Mouse (Mus musculus) right cerebral cortex, postnatal 36 days (tissue): ENCODE measurements around the gene Brip1.
"Not testable (repeated sequence)": the region's sequence is repeated elsewhere in the genome, so short reads cannot be mapped to it uniquely, and the experiment has no call there.

Source experiments
- DNase-seq, 2 experiments: peaks; one replicate each; pipeline ENCODE4 v3.0.0; 2022; ENCODE audit warnings: low spot score in 2 of 2, mixed read lengths in 1 of 2

Gene Brip1

GRCm38 (mm10) chr11:86201037-86201786 is at the start of gene Brip1:
TSS of gene Brip1 (minus strand) at chr11:86201193.
- peak; percentile 85 to 86 for DNase-seq

DNA sequence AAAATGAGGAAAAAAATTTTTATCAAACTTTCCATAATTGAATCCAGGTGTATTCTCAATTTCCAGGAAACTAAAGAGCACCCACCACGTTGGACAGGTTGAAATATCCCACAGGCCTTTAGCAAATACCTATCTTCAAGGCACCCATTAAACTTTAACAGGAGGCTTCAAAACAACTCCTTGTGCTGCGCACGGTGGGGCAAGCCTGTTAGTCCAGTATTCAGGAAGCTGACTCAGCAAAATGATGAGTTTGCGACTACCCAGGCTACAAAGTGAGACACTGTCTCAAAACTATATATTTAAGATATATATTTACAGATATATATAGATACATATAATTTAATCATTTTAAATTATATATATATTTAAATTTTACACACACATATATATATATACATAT is 31.5 kb upstream of the Brip1 start:
- DNase-seq, result no peak

DNA sequence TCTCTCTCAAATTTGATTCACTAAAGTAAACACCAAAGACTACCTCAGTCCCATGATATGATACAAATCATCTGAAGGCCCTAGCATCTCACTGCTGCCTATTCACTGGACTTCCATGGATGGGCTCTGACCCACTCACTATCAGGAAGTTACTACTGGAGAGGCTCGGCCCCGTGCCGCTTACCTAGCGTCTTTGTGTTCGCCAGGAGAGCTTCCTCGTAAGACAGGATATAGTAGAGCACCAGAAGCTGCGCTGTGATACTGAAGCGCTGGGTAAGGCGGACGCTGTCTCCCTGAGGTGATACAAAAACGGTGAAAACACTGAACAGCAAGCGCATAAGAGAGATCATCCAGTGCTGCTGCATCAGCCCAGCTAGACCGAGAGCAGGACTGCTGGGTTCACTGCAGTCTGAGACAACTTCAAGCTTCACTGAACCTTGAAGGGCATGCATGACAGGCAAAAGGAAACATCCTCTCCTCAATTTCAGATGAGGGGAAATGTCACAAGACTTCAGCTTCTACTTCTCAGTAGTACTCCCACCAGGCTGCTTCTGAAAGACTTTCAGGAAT is 30.9 kb upstream of the Brip1 start:
- no peak for DNase-seq

GRCm38 (mm10) chr11:86226646-86227180 is 25.7 kb upstream of the Brip1 start:
- DNase-seq, result no peak

DNA sequence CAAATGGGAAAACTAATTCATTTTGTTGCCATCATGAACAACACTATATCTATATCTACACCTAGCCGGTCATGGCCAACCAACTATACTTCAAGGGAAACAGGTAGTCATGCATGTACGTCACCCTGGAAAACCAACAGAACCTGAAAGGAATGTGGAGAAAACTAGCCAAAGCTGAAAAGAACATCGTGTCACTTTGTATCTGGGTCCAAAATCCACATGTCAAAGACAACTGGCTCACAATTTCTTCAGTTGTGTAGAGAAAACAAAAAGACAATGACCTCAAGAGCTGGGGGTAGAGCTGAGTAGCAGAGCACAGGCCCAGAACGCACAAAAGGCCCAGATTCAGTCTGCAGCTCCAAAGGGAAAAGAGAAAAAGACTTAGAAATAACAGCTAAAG is 24.8 kb upstream of the Brip1 start:
- DNase-seq, result no peak

DNA sequence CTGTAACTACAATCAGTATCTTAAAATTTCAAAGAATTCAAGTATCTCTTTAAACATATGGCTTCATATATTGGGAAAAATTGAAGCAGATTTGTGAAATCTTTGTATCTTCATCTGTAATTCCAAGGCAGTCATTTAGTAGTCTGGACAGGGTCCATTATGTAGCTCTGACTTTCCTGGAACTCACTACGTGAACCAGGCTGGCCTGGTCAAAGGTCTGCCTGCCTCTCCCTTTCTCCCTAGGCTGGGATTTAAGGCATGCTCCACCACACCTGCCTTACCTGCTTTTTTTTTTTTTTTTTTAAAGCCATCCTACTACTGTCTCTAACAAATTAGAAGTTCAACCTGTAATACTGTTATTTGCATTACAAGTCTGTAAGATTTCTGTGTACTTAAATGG is 10.8 kb upstream of the Brip1 start:
- DNase-seq, result no peak

DNA sequence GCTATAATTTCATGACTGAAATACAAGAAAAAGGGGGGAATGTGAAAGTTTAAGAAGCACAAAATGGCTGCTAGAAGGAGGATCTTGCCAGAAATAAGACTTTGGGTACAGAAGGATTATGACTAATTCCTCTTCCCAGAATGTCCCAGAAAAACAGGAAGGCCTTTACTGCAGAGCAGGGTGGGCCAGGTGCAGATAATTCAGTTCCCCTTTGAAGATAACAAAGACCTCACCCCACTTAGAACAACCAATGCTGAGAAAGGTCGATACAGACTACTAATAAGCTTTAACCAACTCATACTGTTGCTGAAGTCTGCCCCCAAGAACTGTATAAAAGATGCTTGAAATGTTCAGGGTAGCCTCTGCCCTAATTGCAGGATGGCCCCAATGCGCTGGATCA is 8.1 kb upstream of the Brip1 start:
- DNase-seq, result no peak

- DNase-seq, result no peak
Measured at GRCm38 (mm10) chr11:86205876-86206275, 4.9 kb upstream of the Brip1 start.

DNA sequence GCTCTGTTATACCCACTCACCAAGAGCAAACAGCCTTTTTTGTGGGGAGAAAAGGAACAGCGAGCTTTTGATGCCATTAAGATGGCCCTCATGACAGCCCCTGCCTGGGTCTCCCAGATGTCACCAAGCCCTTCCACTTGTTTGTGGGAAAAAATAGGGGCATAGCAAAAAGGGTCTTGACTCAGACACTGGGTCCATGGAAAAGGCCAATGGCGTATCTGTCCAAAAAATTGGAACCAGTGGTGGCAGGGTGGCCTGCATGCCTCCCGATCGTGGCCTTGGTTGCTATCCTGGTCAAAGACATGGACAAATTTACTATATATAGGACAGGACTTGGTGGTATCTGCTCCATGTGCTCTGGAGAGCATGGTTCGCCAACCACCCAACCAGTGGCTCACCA is 4.0 kb upstream of the Brip1 start:
- DNase-seq, result no peak

DNA sequence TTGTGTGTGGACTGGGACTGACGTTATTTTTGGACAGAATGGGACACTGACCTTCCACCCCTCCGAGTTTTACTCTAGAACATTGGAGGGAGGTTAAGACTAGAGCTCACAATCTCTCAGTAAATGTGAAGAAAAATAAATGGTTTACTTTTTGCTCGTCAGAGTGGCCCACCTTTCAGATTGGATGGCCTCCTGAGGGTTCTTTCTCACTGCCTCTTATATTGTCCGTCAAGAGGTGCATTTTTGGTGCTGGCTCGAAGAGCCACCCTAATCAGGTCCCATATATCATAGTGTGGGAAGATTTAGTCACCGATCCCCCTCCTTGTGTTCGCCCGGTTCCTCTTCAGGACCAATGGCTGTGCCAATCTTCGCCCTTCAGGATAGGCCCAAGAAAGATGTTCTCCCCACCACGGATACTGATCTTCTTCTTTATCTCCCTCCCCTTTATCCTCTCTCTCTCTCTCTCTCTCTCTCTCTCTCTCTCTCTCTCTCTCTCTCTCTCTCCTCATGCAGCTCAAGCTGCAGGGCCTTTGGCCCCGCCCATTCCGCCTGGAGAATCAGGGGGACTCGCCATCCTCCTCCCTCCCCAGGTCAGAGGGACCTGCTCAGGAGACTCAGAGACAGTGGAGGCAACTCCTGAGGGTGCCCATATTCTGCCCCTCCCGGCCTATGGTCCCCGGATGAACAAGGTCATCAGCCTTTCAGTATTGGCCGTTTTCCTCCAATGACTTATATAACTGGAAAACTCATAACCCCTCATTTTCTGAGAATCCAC is 1.1 kb upstream of the Brip1 start:
- no peak for DNase-seq

- no peak for DNase-seq
Measured at GRCm38 (mm10) chr11:86200460-86201021, 452 bp downstream of the Brip1 start.

DNA sequence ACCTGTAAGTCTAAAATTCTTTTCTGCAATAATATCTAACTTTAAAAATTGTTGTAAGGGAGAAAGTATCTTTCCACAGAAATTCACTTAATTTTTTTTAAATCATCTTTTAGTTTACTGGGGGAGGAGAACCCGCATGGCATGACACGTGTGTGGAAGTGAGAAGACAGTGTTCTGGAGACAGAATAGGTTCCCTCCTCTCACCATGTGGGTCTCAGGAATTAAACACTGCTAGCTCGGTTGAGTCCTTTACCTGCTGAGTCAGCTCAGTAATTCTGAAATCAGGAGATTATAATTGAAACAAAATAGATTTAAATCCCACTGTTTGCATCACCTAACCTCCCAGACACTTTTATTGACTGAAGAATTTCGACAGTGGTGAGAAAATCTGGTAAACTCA is 1.3 kb downstream of the Brip1 start:
- DNase-seq, result no peak

DNA sequence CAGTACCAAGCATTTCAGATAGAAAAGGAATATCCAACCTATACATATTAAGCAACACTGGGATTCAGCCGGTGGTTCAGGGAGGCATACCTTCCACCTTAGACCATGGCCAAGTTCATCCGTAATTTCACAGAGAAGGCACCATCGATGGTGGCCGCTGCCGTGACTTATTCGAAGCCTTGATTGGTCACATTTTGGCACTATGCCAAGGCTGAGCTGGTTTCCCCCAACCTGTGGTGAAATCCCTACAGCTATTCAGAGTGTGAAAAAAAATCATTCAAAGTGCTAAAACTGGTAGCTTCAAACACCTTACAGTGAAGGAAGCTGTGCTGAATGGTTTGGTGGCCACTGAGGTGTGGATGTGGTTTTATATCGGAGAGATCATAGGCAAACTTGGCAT is 15.8 kb downstream of the Brip1 start:
- not testable (repeated sequence) for DNase-seq

- no peak for DNase-seq
Measured at GRCm38 (mm10) chr11:86175833-86176232, 25.2 kb downstream of the Brip1 start.

DNA sequence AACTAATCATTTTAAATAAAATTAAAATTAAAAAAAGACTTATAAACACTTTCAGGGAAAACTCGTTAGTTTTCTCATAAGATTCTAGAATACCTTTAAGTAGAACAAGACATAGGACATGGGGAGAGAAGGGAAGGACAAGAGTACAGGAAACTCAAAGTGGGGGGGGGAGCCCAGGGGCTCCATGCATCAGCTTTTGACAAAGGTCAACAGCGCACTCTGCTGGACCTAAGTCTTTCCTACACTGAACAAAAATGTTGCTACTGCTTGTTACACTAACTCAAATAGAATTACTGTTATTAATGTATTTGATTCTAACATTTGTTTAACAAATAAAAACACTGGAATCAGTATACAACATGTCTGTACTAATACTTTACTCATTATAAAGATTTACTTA is 26.8 kb downstream of the Brip1 start:
- peak; percentile 5 to 6 for DNase-seq

DNA sequence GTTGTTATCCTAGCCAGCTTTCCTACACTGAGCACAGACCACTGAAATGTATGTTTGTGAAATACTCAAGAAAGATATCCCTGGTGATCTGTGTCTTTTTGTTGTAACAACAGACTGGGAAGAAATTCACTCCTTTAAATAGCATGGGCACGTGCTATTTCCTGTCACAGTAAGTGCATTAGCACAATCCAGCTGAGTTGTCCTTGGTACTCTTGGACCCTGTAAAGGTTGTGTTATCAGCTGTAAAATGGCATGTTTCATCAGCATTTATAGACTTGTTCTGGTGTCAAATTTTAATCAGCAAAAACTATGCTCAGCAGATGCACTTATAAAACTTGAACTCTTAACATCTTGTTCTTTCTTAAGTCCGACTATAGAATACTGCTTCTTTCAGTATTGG is 30.2 kb downstream of the Brip1 start:
- no peak for DNase-seq

DNA sequence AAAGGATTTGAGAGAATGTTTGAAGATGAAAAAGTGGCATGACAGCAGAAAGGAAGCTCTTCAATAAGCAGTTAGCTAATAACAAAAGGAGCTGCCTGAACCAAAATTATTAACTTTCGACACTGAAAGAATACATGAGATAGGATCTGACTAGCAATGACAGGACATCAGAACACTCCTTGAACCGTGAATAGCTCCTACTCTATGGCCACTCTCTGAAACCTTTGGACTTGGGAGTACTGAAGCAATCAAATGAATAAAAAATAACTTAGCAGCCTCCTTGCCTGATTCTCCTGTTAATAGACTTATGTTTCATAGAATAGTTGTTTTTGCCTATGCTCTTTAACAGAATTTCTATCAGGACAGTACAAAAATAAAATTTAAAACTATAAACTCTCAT is 40.7 kb downstream of the Brip1 start:
- DNase-seq, result no peak

- no peak for DNase-seq
Measured at GRCm38 (mm10) chr11:86158950-86159349, 42.0 kb downstream of the Brip1 start.

DNA sequence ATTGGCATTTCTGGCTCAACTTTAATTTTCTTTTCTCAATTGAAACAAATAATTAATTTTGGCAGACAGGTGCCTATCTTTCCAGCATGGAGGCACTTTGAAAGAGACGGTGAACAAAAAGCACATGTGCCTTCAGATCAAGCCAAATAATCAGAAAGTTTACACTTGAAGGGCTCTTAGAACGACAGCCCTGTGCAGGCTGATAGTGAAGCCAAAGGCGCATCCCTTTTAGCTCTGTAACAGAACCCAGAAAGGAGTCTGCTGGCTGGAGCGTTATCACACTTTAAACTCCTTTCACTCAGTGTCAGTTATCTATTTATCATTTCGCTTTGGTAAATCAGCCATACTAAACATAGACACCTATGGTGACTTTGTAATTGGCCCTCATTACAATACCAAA is 45.4 kb downstream of the Brip1 start:
- DNase-seq, result no peak

DNA sequence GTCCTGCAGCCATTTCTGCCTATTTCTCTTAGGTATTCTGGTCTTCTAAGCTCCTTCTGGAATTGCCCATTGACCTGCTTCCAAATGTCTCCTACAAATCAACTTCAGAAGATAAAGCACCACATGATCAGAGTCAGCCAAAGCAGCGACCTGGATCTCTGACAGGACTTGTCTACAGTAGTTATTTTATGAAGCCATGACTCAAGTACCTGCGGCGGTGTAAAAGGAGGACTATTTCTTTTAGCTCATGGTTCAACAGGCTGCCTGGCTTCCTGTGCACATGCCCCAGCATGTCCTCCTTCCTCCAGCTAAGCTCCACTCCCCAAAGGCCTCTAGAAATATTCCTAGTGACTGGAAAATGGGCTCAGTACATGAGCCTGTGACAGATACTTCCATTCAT is 69.7 kb downstream of the Brip1 start:
- no peak for DNase-seq

DNA sequence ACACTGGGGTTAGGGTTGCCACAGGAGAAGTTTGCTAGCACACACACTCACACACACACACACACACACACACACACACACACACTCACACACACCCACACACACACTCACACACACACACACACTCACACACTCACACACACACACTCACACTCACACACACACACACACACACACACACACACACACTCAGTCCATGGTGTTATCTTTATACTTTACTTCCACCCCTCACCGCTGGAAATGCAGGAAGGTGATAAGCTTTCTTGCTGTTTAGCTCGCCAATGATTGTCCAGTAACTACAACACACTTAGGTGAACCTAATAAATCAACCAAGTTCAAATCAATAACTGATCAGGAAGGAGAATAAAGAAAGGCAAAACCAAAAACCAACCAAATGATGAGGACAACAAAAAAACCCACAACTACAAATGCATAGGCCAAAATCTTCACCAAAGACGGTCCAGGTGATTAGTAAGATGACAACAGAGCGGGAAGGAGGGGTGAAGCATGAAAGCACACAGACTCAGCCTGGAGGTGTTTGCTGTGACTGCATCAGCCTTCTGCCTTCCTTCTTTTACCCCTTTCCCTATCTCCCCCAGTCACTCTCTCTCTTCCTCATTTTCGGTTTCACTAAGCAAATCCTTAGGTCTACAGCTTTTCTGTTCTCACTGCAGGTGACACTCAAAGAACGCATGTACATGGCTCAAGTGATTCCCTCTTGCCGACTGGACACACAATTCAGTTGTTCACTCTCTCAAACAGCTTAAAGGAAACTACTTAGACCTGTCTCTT is 83.7 kb downstream of the Brip1 start:
- no peak for DNase-seq

DNA sequence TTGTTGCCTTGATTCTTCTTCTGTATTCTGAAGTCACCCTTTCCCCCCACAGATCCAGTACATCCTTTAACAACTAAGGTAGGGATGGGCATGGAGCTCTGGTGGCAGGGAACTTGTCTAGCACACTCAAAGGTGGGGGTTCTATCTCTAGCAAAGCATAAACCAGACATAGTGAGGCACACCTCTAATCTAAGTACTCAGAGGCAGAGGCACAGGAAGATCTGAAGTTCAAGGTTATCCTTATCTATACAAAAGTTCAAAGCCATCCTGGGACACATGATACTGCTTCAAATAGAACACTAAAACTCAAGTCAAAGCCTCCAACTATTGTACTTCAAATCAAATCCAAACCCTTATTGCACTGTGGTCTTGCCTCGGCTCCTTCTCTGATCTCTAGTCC is 85.0 kb downstream of the Brip1 start:
- DNase-seq, result no peak
